Mouse (Mus musculus): ENCODE results near the gene Myo1a. TPM values are rescaled to one million over a fixed set of nuclear protein-coding genes. Genes with fewer than 3 reads are reported as not detected.

Gene Myo1a
- total and polyA plus RNA-seq, 3 experiments: 0.04 to 0.08 TPM; not detected in 1

DNA sequence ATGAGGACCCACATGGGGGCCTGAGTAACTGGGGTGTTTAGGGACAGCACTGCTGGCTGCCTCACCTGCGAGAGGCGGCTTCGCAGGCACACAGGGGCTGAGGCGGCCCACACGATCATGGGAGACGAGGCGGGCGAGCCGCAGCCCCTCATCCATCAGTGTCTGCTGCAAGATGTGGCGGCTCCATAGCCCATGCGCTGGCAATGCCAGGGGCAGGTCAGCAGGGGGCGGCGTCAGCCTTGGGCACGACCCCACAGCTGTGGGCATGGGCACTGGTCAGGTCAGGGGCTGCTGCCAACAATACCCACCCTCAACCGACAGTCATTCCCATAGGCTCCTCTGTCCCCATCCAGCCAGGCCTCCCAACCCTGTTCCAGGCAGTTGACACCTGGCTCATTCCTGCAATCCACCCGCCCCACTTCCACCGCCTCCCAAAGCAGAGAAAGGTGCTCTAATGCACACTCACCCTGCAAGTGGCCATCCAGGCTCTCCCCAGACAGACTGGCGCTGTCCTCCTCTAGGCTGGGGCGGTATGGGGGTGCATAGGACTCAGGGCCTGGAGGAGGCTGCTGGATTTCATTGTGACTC, 42.2 kb upstream of the Myo1a start:
- no peaks in the 10 kb centered on the region for H3K79me2 ChIP-seq (replicated peaks; ENCODE audit: control insufficient read depth, insufficient read depth, low read length)
- WGBS: 60% methylated on average over 19 of the region's 19 CpGs
- peaks cover 14% of the 10 kb centered on the region for H3K4me1 ChIP-seq (ENCODE audit: control insufficient read depth, insufficient read depth, low read length)
- TF ChIP-seq POLR2A (IDR thresholded peaks at IDR 0.05; ENCODE audit: insufficient read depth, low read depth, low read length) (no peak), CTCF (IDR thresholded peaks at IDR 0.05) (peak; percentile 46), EP300 (IDR thresholded peaks at IDR 0.05; ENCODE audit: insufficient read depth, low read depth, low read length) (no peak)
- peak overlapping the region; percentile 40 for H3K9ac ChIP-seq (ENCODE audit: low read depth, low read length)
- no peaks in the 10 kb centered on the region for H3K27me3 ChIP-seq (ENCODE audit: control insufficient read depth, insufficient read depth, low read length)
- H3K36me3 ChIP-seq (ENCODE audit: control insufficient read depth, insufficient read depth, low read length): no peaks in the 10 kb centered on the region
- intact Hi-C loops (cut with DNase I): loop anchor here (1.0 kb wide), 1 partner anchor 18 kb away; no protein-coding TSS in a partner anchor
- DNase-seq: peak; percentile 51 to 58
- no peak overlapping the region for H3K4me3 ChIP-seq
- H3K27ac ChIP-seq: peak overlapping the region; percentile 85

DNA sequence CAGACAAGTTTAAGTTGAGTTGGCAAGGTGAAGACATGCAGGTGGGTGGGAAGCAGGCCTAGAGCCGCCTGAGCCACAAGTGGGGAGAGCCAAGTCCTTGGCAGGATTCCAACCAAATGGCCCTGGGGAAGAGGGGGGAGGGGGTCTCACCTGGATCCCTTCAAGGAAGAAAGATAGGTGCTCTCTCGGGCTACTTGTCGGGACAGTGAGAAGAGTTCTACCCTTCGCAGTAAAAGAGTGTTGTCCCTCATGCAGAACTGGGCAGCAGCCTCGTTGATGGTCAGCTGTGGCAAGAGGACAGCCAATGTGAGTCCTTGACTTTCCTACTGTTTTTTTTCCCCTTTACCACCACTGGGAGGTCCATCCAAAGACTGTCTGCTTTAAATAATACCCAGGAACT, 41.4 kb upstream of the Myo1a start:
- Histone ChIP-seq H3K27me3 (ENCODE audit: control insufficient read depth, insufficient read depth, low read length) (no peaks in the 10 kb centered on the region), H3K9ac (ENCODE audit: low read depth, low read length) (no peak overlapping the region), H3K4me3 (no peak overlapping the region), H3K4me1 (ENCODE audit: control insufficient read depth, insufficient read depth, low read length) (peaks cover 14% of the 10 kb centered on the region), H3K36me3 (ENCODE audit: control insufficient read depth, insufficient read depth, low read length) (no peaks in the 10 kb centered on the region), H3K79me2 (replicated peaks; ENCODE audit: control insufficient read depth, insufficient read depth, low read length) (no peaks in the 10 kb centered on the region), H3K27ac (no peak overlapping the region)
- WGBS: 43% methylated on average over 5 of the region's 5 CpGs
- intact Hi-C loops (cut with DNase I): no loop called here
- no peak for DNase-seq
- no peak for TF ChIP-seq CTCF (IDR thresholded peaks at IDR 0.05)
- TF ChIP-seq EP300 (IDR thresholded peaks at IDR 0.05; ENCODE audit: insufficient read depth, low read depth, low read length): no peak
- no peak for TF ChIP-seq POLR2A (IDR thresholded peaks at IDR 0.05; ENCODE audit: insufficient read depth, low read depth, low read length)

DNA sequence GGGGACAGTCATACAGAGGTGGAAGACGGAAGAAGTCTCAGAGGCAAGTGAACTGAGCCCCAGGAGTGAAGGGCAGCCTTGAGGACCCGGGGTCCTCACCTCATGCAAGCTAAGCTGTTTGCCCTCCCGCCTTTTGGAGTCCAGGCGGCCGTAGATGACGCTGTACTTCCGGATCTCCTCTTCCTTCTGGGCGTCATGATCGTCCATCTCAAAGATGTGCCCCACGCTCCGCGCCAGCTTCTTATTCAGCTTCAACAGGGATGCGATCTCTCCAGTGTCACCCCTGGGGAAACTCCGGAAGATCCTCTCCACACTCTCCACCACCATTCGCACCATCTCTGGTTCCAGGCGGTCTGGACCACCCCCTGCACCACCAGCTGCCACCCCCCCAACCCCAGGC, 40.8 kb upstream of the Myo1a start:
- H3K4me1 ChIP-seq (ENCODE audit: control insufficient read depth, insufficient read depth, low read length): peaks cover 16% of the 10 kb centered on the region
- no peak for TF ChIP-seq CTCF (IDR thresholded peaks at IDR 0.05)
- no peak for TF ChIP-seq EP300 (IDR thresholded peaks at IDR 0.05; ENCODE audit: insufficient read depth, low read depth, low read length)
- TF ChIP-seq POLR2A (IDR thresholded peaks at IDR 0.05; ENCODE audit: insufficient read depth, low read depth, low read length): no peak
- DNase-seq: no peak
- WGBS: 71% methylated on average over 16 of the region's 16 CpGs
- H3K9ac ChIP-seq (ENCODE audit: low read depth, low read length): no peak overlapping the region
- H3K4me3 ChIP-seq: no peak overlapping the region
- no peaks in the 10 kb centered on the region for H3K36me3 ChIP-seq (ENCODE audit: control insufficient read depth, insufficient read depth, low read length)
- no peaks in the 10 kb centered on the region for H3K27me3 ChIP-seq (ENCODE audit: control insufficient read depth, insufficient read depth, low read length)
- intact Hi-C loops (cut with DNase I): no loop called here
- no peak overlapping the region for H3K27ac ChIP-seq
- H3K79me2 ChIP-seq (replicated peaks; ENCODE audit: control insufficient read depth, insufficient read depth, low read length): no peaks in the 10 kb centered on the region

DNA sequence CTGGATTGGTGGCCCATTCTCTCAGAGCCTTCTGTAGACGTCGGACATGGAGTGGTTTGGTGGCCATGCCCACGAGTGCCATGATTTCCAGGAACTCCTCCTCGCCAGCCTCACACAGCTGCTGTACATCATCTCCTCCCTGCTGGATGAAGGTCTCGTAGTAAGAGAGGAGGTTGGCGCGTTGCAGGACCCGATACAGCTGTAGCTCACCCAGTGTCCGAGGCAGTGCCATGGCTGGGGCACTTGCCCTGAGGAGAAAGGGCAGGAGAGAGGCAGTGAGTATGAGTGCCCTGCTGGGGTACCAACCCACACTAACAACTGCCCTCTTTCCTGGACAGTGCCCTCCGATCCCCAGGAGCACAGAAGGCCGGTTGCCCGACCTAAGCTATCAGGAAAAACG, 40.1 kb upstream of the Myo1a start:
- Histone ChIP-seq H3K9ac (ENCODE audit: low read depth, low read length) (peak overlapping the region; percentile 20; the same call in 1 of the 2 replicates), H3K27ac (no peak overlapping the region; the same call in 1 of the 2 replicates), H3K4me3 (no peak overlapping the region; the same call in 1 of the 2 replicates), H3K4me1 (ENCODE audit: control insufficient read depth, insufficient read depth, low read length) (peaks cover 16% of the 10 kb centered on the region), H3K27me3 (ENCODE audit: control insufficient read depth, insufficient read depth, low read length) (no peaks in the 10 kb centered on the region), H3K79me2 (replicated peaks; ENCODE audit: control insufficient read depth, insufficient read depth, low read length) (no peaks in the 10 kb centered on the region), H3K36me3 (ENCODE audit: control insufficient read depth, insufficient read depth, low read length) (no peaks in the 10 kb centered on the region)
- intact Hi-C loops (cut with DNase I): no loop called here
- TF ChIP-seq CTCF (IDR thresholded peaks at IDR 0.05) (no peak), EP300 (IDR thresholded peaks at IDR 0.05; ENCODE audit: insufficient read depth, low read depth, low read length) (no peak), POLR2A (IDR thresholded peaks at IDR 0.05; ENCODE audit: insufficient read depth, low read depth, low read length) (no peak)
- WGBS: 64% methylated on average over 13 of the region's 13 CpGs
- no peak for DNase-seq

DNA sequence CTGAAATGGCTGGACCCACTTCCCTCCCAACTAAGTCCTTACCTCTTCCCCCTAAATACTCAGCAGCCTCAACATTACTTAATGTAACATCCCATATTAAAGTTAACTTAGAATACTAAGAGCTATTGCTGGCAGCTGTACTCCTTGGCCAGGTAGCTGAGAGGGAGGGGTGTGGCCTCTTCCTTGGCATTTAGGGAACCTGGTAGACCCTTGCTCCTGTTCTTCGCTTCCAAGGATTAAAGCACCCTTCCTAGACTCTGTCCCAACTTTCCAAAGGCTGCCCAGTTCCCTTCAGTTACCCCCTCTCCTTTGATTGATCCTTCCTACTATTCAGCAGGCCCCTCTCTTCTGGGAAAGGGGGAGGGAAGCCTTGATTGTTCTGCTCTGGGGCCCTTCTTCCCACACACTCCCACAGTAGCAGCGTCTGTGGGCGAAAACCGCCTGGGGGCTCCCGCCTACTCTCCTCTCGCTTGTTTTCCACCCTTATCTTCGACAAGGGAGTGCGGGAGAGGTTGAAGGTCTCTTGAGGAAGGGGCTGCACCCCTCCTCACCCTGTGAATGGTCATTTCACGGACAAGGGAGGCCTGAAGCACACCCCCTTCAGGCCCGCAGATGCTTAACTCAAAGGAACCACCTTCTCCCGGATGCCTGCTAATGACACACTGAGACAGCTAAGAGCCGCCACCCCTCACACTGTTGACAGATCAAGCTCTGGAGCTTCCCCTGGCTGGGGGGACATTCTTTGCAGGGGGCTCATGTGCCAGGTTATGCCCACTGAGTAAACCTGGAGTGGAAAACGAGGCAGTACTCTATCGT, 39.4 kb upstream of the Myo1a start:
- peak overlapping the region; percentile 98 for H3K27ac ChIP-seq
- TF ChIP-seq EP300 (IDR thresholded peaks at IDR 0.05; ENCODE audit: insufficient read depth, low read depth, low read length): no peak
- TF ChIP-seq POLR2A (IDR thresholded peaks at IDR 0.05; ENCODE audit: insufficient read depth, low read depth, low read length): no peak
- peak; percentile 36 for TF ChIP-seq CTCF (IDR thresholded peaks at IDR 0.05)
- peak overlapping the region; percentile 88 for H3K9ac ChIP-seq (ENCODE audit: low read depth, low read length)
- H3K36me3 ChIP-seq (ENCODE audit: control insufficient read depth, insufficient read depth, low read length): no peaks in the 10 kb centered on the region
- peaks cover 16% of the 10 kb centered on the region for H3K4me1 ChIP-seq (ENCODE audit: control insufficient read depth, insufficient read depth, low read length)
- H3K4me3 ChIP-seq: peak overlapping the region; percentile 78
- WGBS: 26% methylated on average over 14 of the region's 14 CpGs
- no peaks in the 10 kb centered on the region for H3K79me2 ChIP-seq (replicated peaks; ENCODE audit: control insufficient read depth, insufficient read depth, low read length)
- intact Hi-C loops (cut with DNase I): no loop called here
- peak in 1 of 2 experiments; percentile 36 for DNase-seq
- no peaks in the 10 kb centered on the region for H3K27me3 ChIP-seq (ENCODE audit: control insufficient read depth, insufficient read depth, low read length)

All from heart, adult 2 months (tissue).